Comparison of ENCODE assay signal across 7 mouse cellular contexts in genomic region chr17:36042055-36042454, GRCm38 (mm10). TPM values are rescaled to one million over a fixed set of nuclear protein-coding genes. Genes with fewer than 3 reads are reported as not detected.
DNase-seq lines count a peak whose midpoint lies in the region; ATAC-seq and TF ChIP-seq lines count a peak whose summit lies in the region.
"Not testable (repeated sequence)": the region's sequence is repeated elsewhere in the genome, so short reads cannot be mapped to it uniquely, and the experiment has no call there.

No protein-coding gene starts in this region.

- H3K4me1 ChIP-seq in heart, embryonic 12.5 days (replicated peaks); intestine, embryonic 15.5 days (replicated peaks); limb, embryonic 15.5 days; megakaryocyte, embryonic 14.5 days; olfactory bulb, adult 2 months (ENCODE audit: control insufficient read depth, insufficient read depth, low read length): not testable (repeated sequence)

- WGBS in heart, embryonic 12.5 days = 3% methylated on average over 18 of the region's 19 CpGs
- WGBS in intestine, embryonic 15.5 days = 2% methylated on average over 19 of the region's 19 CpGs
- under 1% methylated on average over 18 of the region's 19 CpGs for WGBS in limb, embryonic 15.5 days
- 1% methylated on average over 19 of the region's 19 CpGs for WGBS in olfactory bulb, adult 2 months

- TF ChIP-seq CTCF in olfactory bulb, adult 2 months (IDR thresholded peaks at IDR 0.05; ENCODE audit: insufficient read depth, low read depth, low read length) = not testable (repeated sequence)

- TF ChIP-seq POLR2A in olfactory bulb, adult 2 months (IDR thresholded peaks at IDR 0.05; ENCODE audit: insufficient read depth, low read depth, low read length) = 0 out of 2 replicates have a peak, but pooled peaks have one; percentile 7

- not testable (repeated sequence) for H3K27me3 ChIP-seq in heart, embryonic 12.5 days (replicated peaks); intestine, embryonic 15.5 days (replicated peaks); limb, embryonic 15.5 days; megakaryocyte, embryonic 14.5 days (replicated peaks)

- not testable (repeated sequence) for H3K27ac ChIP-seq in heart, embryonic 12.5 days (ENCODE audit: poor library complexity, severe bottlenecking); intestine, embryonic 15.5 days; limb, embryonic 15.5 days; olfactory bulb, adult 2 months (ENCODE audit: insufficient read depth, low read depth, low read length)

- peak; percentile 48 for ATAC-seq in erythroid progenitor cell, adult 5-6 weeks (replicated peaks; ENCODE audit: low FRiP score, poor library complexity, severe bottlenecking)
- ATAC-seq in heart, embryonic 12.5 days (ENCODE audit: insufficient number of reproducible peaks, low FRiP score) = peak; percentile 74
- ATAC-seq in intestine, embryonic 15.5 days = peak; percentile 77
- peak; percentile 59; the same call in 1 of the 2 replicates for ATAC-seq in limb, embryonic 15.5 days (ENCODE audit: insufficient number of reproducible peaks, low FRiP score, low TSS enrichment, low read depth)

- not testable (repeated sequence) for H3K36me3 ChIP-seq in heart, embryonic 12.5 days; intestine, embryonic 15.5 days; limb, embryonic 15.5 days; megakaryocyte, embryonic 14.5 days (replicated peaks; ENCODE audit: low read length)

- H3K4me3 ChIP-seq in heart, embryonic 12.5 days = peak overlapping the region; percentile 57
- H3K4me3 ChIP-seq in intestine, embryonic 15.5 days (replicated peaks) = peak overlapping the region; percentile 41
- H3K4me3 ChIP-seq in limb, embryonic 15.5 days = peak overlapping the region; percentile 37
- peak overlapping the region; percentile 87 for H3K4me3 ChIP-seq in megakaryocyte, embryonic 14.5 days (replicated peaks)
- peak overlapping the region; percentile 52 for H3K4me3 ChIP-seq in olfactory bulb, adult 2 months (ENCODE audit: insufficient read depth, low read depth, low read length)

- peak; percentile 16 to 35 for DNase-seq in cerebellum, adult 18-20 months

- H3K4me2 ChIP-seq in heart, embryonic 12.5 days = peak overlapping the region; percentile 88
- peak overlapping the region; percentile 78 for H3K4me2 ChIP-seq in intestine, embryonic 15.5 days (replicated peaks)
- H3K4me2 ChIP-seq in limb, embryonic 15.5 days = peak overlapping the region; percentile 76

- not testable (repeated sequence) for H3K9me3 ChIP-seq in heart, embryonic 12.5 days (replicated peaks); intestine, embryonic 15.5 days; limb, embryonic 15.5 days; megakaryocyte, embryonic 14.5 days

- peak overlapping the region; percentile 65 for H3K9ac ChIP-seq in heart, embryonic 12.5 days
- H3K9ac ChIP-seq in intestine, embryonic 15.5 days = peak overlapping the region; percentile 37
- peak overlapping the region; percentile 31; the same call in 1 of the 2 replicates for H3K9ac ChIP-seq in limb, embryonic 15.5 days

RNA-seq across cellular contexts. Expression of gene H2-T22, which starts 0.5 kb away (rescaled TPM):
- total RNA-seq in erythroid progenitor cell, adult 5-6 weeks (2015; ENCODE audit: low replicate concordance) = 19.1 and 19.7 TPM in 2 replicates
- total RNA-seq in erythroid progenitor cell, adult 5-6 weeks (2017; ENCODE audit: low replicate concordance) = 5.5 and 16.4 TPM in 2 replicates
- polyA plus RNA-seq in heart, embryonic 12.5 days (2016; fragmentation: Nextera tagmentation; extraction: Ambion mirVana) = 4.7 and 6.1 TPM in 2 replicates
- 13.3 and 13.9 TPM in 2 replicates for polyA plus RNA-seq in intestine, embryonic 15.5 days (2015; fragmentation: Nextera tagmentation; extraction: Ambion mirVana)
- polyA plus RNA-seq in limb, embryonic 15.5 days (2015; fragmentation: Nextera tagmentation; extraction: Ambion mirVana) = 29.0 and 32.3 TPM in 2 replicates
- polyA plus RNA-seq in megakaryocyte, embryonic 14.5 days (2012; ENCODE audit: insufficient read depth, low replicate concordance) = 6.2 TPM in 1 of 2 replicates, not detected in the other
- not detected in 2 replicates for polyA plus RNA-seq in olfactory bulb, adult 2 months (2012; ENCODE audit: insufficient read depth, insufficient read length, low replicate concordance, missing spikeins)

RNA-seq across cellular contexts. Expression of gene Gm6034, which starts 0.7 kb away (rescaled TPM):
- total RNA-seq in erythroid progenitor cell, adult 5-6 weeks (2015; ENCODE audit: low replicate concordance) = not detected in 2 replicates
- total RNA-seq in erythroid progenitor cell, adult 5-6 weeks (2017; ENCODE audit: low replicate concordance) = not detected in 2 replicates
- not detected in 2 replicates for polyA plus RNA-seq in heart, embryonic 12.5 days (2016; fragmentation: Nextera tagmentation; extraction: Ambion mirVana)
- 0.11 and 0.25 TPM in 2 replicates for polyA plus RNA-seq in intestine, embryonic 15.5 days (2015; fragmentation: Nextera tagmentation; extraction: Ambion mirVana)
- polyA plus RNA-seq in limb, embryonic 15.5 days (2015; fragmentation: Nextera tagmentation; extraction: Ambion mirVana) = not detected in 2 replicates
- polyA plus RNA-seq in megakaryocyte, embryonic 14.5 days (2012; ENCODE audit: insufficient read depth, low replicate concordance) = 0.25 TPM in 1 of 2 replicates, not detected in the other
- polyA plus RNA-seq in olfactory bulb, adult 2 months (2012; ENCODE audit: insufficient read depth, insufficient read length, low replicate concordance, missing spikeins) = not detected in 2 replicates

RNA-seq across cellular contexts. Expression of gene H2-T23, which starts 9.4 kb away (rescaled TPM):
- 109 and 146 TPM in 2 replicates for total RNA-seq in erythroid progenitor cell, adult 5-6 weeks (2015; ENCODE audit: low replicate concordance)
- total RNA-seq in erythroid progenitor cell, adult 5-6 weeks (2017; ENCODE audit: low replicate concordance) = 93.4 and 104 TPM in 2 replicates
- polyA plus RNA-seq in heart, embryonic 12.5 days (2016; fragmentation: Nextera tagmentation; extraction: Ambion mirVana) = 4.7 and 5.2 TPM in 2 replicates
- polyA plus RNA-seq in intestine, embryonic 15.5 days (2015; fragmentation: Nextera tagmentation; extraction: Ambion mirVana) = 9.3 and 14.2 TPM in 2 replicates
- polyA plus RNA-seq in limb, embryonic 15.5 days (2015; fragmentation: Nextera tagmentation; extraction: Ambion mirVana) = 19.2 and 20.4 TPM in 2 replicates
- 13.8 and 44.0 TPM in 2 replicates for polyA plus RNA-seq in megakaryocyte, embryonic 14.5 days (2012; ENCODE audit: insufficient read depth, low replicate concordance)
- polyA plus RNA-seq in olfactory bulb, adult 2 months (2012; ENCODE audit: insufficient read depth, insufficient read length, low replicate concordance, missing spikeins) = 151 TPM in 1 of 2 replicates, not detected in the other

RNA-seq across cellular contexts. Expression of gene Gm11127, which starts 16.1 kb away (rescaled TPM):
- total RNA-seq in erythroid progenitor cell, adult 5-6 weeks (2015; ENCODE audit: low replicate concordance) = not detected in 2 replicates
- total RNA-seq in erythroid progenitor cell, adult 5-6 weeks (2017; ENCODE audit: low replicate concordance) = 0.39 TPM in 1 of 2 replicates, not detected in the other
- not detected in 2 replicates for polyA plus RNA-seq in heart, embryonic 12.5 days (2016; fragmentation: Nextera tagmentation; extraction: Ambion mirVana)
- polyA plus RNA-seq in intestine, embryonic 15.5 days (2015; fragmentation: Nextera tagmentation; extraction: Ambion mirVana) = 3.3 and 3.5 TPM in 2 replicates
- not detected in 2 replicates for polyA plus RNA-seq in limb, embryonic 15.5 days (2015; fragmentation: Nextera tagmentation; extraction: Ambion mirVana)
- polyA plus RNA-seq in megakaryocyte, embryonic 14.5 days (2012; ENCODE audit: insufficient read depth, low replicate concordance) = 20.5 TPM in 1 of 2 replicates, not detected in the other
- polyA plus RNA-seq in olfactory bulb, adult 2 months (2012; ENCODE audit: insufficient read depth, insufficient read length, low replicate concordance, missing spikeins) = not detected in 2 replicates

RNA-seq across cellular contexts. Expression of gene H2-T24, which starts 21.7 kb away (rescaled TPM):
- total RNA-seq in erythroid progenitor cell, adult 5-6 weeks (2015; ENCODE audit: low replicate concordance) = 84.3 and 115 TPM in 2 replicates
- 293 and 328 TPM in 2 replicates for total RNA-seq in erythroid progenitor cell, adult 5-6 weeks (2017; ENCODE audit: low replicate concordance)
- polyA plus RNA-seq in heart, embryonic 12.5 days (2016; fragmentation: Nextera tagmentation; extraction: Ambion mirVana) = 3.4 and 3.9 TPM in 2 replicates
- 2.0 and 2.8 TPM in 2 replicates for polyA plus RNA-seq in intestine, embryonic 15.5 days (2015; fragmentation: Nextera tagmentation; extraction: Ambion mirVana)
- polyA plus RNA-seq in limb, embryonic 15.5 days (2015; fragmentation: Nextera tagmentation; extraction: Ambion mirVana) = 2.8 and 2.9 TPM in 2 replicates
- 3.9 TPM in 1 of 2 replicates, not detected in the other for polyA plus RNA-seq in megakaryocyte, embryonic 14.5 days (2012; ENCODE audit: insufficient read depth, low replicate concordance)
- polyA plus RNA-seq in olfactory bulb, adult 2 months (2012; ENCODE audit: insufficient read depth, insufficient read length, low replicate concordance, missing spikeins) = not detected in 2 replicates

Comparison
In these comparisons a context has a peak if more than half of its experiments do, and no peak if none do; other contexts are left out.
1. H3K4me3 ChIP-seq: peak in every context shown above with its lines; median percentile 87 in megakaryocyte, embryonic 14.5 days; 57 in heart, embryonic 12.5 days; 52 in olfactory bulb, adult 2 months; 41 in intestine, embryonic 15.5 days; 37 in limb, embryonic 15.5 days.